Mouse (Mus musculus) limb, embryonic 14.5 days (tissue): ENCODE measurements around the gene Hao2. TPM values are rescaled to one million over a fixed set of nuclear protein-coding genes. Genes with fewer than 3 reads are reported as not detected.

Experiments used
- ATAC-seq: fragments of 200-750 bp; cut with Nextera tagmentation; 2 replicates; pipeline ENCODE4 v1.8.0; 2017; ENCODE audit warnings: low read depth, moderate number of reproducible peaks, moderate TSS enrichment; ENCODE audit not compliant: low FRiP score
- DNase-seq: peaks from one replicate; pipeline ENCODE4 v3.0.0-alpha.2; 2015; ENCODE audit warnings: low spot score
- H3K27ac ChIP-seq: fragments of 300-500 bp; sonication (generic); replicated peaks from 2 replicates; pipeline ENCODE4 v1.5.1; 2014; ENCODE audit warnings: low read depth, mild to moderate bottlenecking, low read length, moderate library complexity, mixed read lengths
- H3K27me3 ChIP-seq: fragments of 300-500 bp; sonication (generic); 2 replicates; pipeline ENCODE4 v1.6.1; 2014; ENCODE audit warnings: low read length, mixed read lengths; ENCODE audit not compliant: control insufficient read depth, insufficient read depth
- H3K36me3 ChIP-seq: fragments of 300-500 bp; sonication (generic); 2 replicates; pipeline ENCODE4 v1.6.1; 2014; ENCODE audit warnings: mild to moderate bottlenecking, low read length, moderate library complexity, mixed read lengths; ENCODE audit not compliant: control insufficient read depth, insufficient read depth
- H3K4me1 ChIP-seq: fragments of 300-500 bp; sonication (generic); 2 replicates; pipeline ENCODE4 v1.6.1; 2014; ENCODE audit warnings: antibody characterized with exemption, low read length, mixed read lengths; ENCODE audit not compliant: control insufficient read depth, insufficient read depth
- H3K4me2 ChIP-seq: fragments of 300-500 bp; sonication (generic); replicated peaks from 2 replicates; pipeline ENCODE4 v1.6.1; 2014; ENCODE audit warnings: low read depth, mild to moderate bottlenecking, low read length, moderate library complexity; ENCODE audit not compliant: severe bottlenecking
- H3K4me3 ChIP-seq: fragments of 300-500 bp; sonication (generic); replicated peaks from 2 replicates; pipeline ENCODE4 v1.5.1; 2014; ENCODE audit warnings: low read length
- H3K9ac ChIP-seq: fragments of 300-500 bp; sonication (generic); 2 replicates; pipeline ENCODE4 v1.6.1; 2014; ENCODE audit warnings: mild to moderate bottlenecking, low read depth, low read length, moderate library complexity; ENCODE audit not compliant: severe bottlenecking
- H3K9me3 ChIP-seq: fragments of 300-500 bp; sonication (generic); 2 replicates; pipeline ENCODE4 v1.6.1; 2016; ENCODE audit warnings: low read length; ENCODE audit not compliant: control insufficient read depth
- POLR2A ChIP-seq: fragments of 200-500 bp; IDR thresholded peaks from 2 replicates; pipeline ENCODE4 v1.8.0; 2012; ENCODE audit warnings: inconsistent platforms, mild to moderate bottlenecking, moderate library complexity, borderline replicate concordance; ENCODE audit not compliant: insufficient read depth, insufficient read length; ENCODE audit errors: extremely low read depth
- WGBS: fragments of 180-500 bp; shearing (Covaris S2); extraction: QIAGEN DNeasy Blood & Tissue Kit; methylation state at CpG from one replicate; pipeline ENCODE4 v1.1.7; 2014; 5-methylcytosine and 5-hydroxymethylcytosine counted together
- polyA plus RNA-seq, 2 experiments: library from polyadenylated mRNA; depleted of rRNA in 1 of 2; stranded (reverse) in 1 of 2; unstranded in 1 of 2; fragments of >200 nt; fragmentation: Nextera tagmentation in 1 of 2; extraction: Ambion mirVana in 1 of 2; gene quantifications; 2 replicates each; pipeline versions ENCODE4 v1.2.1 to v1.2.3; 2012 to 2014

The Hao2 gene
- polyA plus RNA-seq (2012; rRNA removed) (0.03 and 0.04 TPM in 2 replicates), polyA plus RNA-seq (2014; fragmentation: Nextera tagmentation; extraction: Ambion mirVana) (0.11 TPM in 1 of 2 replicates, not detected in the other)

- no peak within 1 kb of the TSS for H3K4me2 ChIP-seq
- TF ChIP-seq POLR2A = no peak
- no peak within 1 kb of the TSS for H3K9ac ChIP-seq
- ATAC-seq = no peak
- no peaks in the 10 kb centered on the region for H3K9me3 ChIP-seq
- no peak within 1 kb of the TSS for H3K27ac ChIP-seq
- H3K4me3 ChIP-seq = no peak within 1 kb of the TSS
- H3K27me3 ChIP-seq = no peaks in the 10 kb centered on the region
- DNase-seq = no peak
- 79% methylated on average over 3 of the region's 3 CpGs for WGBS
- H3K4me1 ChIP-seq = no peaks in the 10 kb centered on the region
- H3K36me3 ChIP-seq = no peaks in the 10 kb centered on the region
These were observed at the start of gene Hao2 for GRCm38 (mm10) chr3:98893057-98893772. Gene Hao2 (minus strand): TSS chr3:98893239.

- peaks cover 7% of the 10 kb centered on the region for H3K4me1 ChIP-seq
- H3K36me3 ChIP-seq = no peaks in the 10 kb centered on the region
- WGBS = 23% methylated on average over 10 of the region's 10 CpGs
- peak overlapping the region; percentile 29 for H3K4me3 ChIP-seq
- no peaks in the 10 kb centered on the region for H3K9me3 ChIP-seq
- peak overlapping the region; percentile 61 for H3K4me2 ChIP-seq
- H3K27ac ChIP-seq = no peak overlapping the region
- TF ChIP-seq POLR2A = no peak
- peak overlapping the region; percentile 28; the same call in 1 of the 2 replicates for H3K9ac ChIP-seq
- H3K27me3 ChIP-seq = no peaks in the 10 kb centered on the region
- DNase-seq (no peak), ATAC-seq (no peak)
These were observed 48.6 kb upstream of the Hao2 start for GRCm38 (mm10) chr3:98941601-98942000.

DNA sequence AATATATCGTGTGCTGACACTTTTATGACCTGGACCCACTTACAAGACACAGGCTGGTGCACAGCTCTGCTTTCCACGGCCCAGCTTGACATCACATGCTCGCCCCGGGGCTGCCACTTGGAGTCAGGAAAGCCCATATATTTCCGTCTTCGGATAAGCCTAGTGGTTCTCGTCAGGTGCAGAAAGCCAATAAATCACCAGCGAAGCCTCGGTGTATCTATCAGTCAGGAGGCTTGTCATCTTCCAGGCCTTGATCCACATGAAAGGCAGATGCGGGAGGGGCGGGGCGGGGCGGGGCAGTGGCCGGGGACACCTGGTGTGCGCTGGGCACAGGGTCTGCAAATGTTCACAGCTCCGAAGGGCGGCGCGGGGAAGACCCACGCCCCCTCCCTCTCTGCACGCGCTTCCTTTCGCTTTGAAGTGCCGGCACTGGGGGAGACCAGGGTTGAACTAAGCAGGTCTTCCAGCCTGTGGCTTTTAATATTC lies 48.1 kb upstream of the Hao2 start:
- Histone ChIP-seq H3K27ac (no peak overlapping the region), H3K4me2 (peak overlapping the region; percentile 61), H3K27me3 (no peaks in the 10 kb centered on the region), H3K36me3 (no peaks in the 10 kb centered on the region), H3K9me3 (no peaks in the 10 kb centered on the region), H3K9ac (peak overlapping the region; percentile 28; the same call in 1 of the 2 replicates), H3K4me1 (peaks cover 7% of the 10 kb centered on the region), H3K4me3 (peak overlapping the region; percentile 29)
- 1% methylated on average over 20 of the region's 24 CpGs for WGBS
- no peak for TF ChIP-seq POLR2A
- DNase-seq (no peak), ATAC-seq (no peak)

DNA sequence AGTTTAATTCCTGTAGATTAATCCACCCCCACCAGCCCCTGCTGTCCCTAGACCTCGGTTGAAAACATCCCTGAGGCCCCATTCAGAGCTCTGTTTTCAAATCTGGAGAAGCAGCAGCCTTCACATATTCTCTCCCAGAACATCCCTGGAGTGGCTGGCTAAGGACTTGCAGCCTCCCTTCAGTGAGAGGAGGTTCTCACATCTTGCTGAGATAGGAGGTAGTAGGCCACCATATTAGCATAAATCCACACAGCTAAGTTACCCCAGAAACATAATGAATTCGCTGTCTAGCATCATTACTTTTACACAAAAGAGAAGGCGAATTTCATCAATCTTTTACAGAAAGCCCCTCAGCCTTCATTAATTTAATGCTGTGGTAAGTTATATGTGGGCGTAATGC lies 47.2 kb upstream of the Hao2 start:
- Histone ChIP-seq H3K9ac (no peak overlapping the region), H3K4me2 (no peak overlapping the region), H3K4me3 (no peak overlapping the region), H3K27ac (no peak overlapping the region), H3K27me3 (no peaks in the 10 kb centered on the region), H3K36me3 (no peaks in the 10 kb centered on the region), H3K9me3 (no peaks in the 10 kb centered on the region), H3K4me1 (peaks cover 7% of the 10 kb centered on the region)
- DNase-seq (no peak), ATAC-seq (no peak)
- 69% methylated on average over 4 of the region's 4 CpGs for WGBS
- no peak for TF ChIP-seq POLR2A

DNA sequence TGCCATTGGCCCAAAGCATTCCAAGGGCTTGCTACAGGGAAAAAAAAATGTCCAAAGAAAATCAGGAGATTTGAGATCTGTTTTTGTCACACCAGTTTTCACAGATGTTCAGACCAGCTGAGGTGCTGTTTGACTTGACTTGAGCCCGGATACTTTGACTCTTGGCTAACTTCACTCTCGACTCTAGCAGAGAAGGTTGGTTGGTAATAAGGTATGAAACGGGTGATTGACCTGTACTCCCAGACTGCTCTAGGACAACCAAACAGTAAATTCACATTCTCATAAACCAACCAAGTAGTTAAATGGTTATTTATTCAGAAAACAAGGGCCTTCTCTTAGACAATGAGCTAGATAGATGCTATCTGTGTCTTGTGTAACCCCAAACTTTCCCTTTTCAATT lies 43.4 kb upstream of the Hao2 start:
- Histone ChIP-seq H3K36me3 (no peaks in the 10 kb centered on the region), H3K27ac (no peak overlapping the region), H3K4me2 (no peak overlapping the region), H3K9ac (no peak overlapping the region), H3K4me3 (no peak overlapping the region), H3K27me3 (no peaks in the 10 kb centered on the region), H3K9me3 (no peaks in the 10 kb centered on the region), H3K4me1 (peaks cover 3% of the 10 kb centered on the region)
- ATAC-seq (no peak), DNase-seq (no peak)
- WGBS = 91% methylated on average over 3 of the region's 3 CpGs
- no peak for TF ChIP-seq POLR2A

DNA sequence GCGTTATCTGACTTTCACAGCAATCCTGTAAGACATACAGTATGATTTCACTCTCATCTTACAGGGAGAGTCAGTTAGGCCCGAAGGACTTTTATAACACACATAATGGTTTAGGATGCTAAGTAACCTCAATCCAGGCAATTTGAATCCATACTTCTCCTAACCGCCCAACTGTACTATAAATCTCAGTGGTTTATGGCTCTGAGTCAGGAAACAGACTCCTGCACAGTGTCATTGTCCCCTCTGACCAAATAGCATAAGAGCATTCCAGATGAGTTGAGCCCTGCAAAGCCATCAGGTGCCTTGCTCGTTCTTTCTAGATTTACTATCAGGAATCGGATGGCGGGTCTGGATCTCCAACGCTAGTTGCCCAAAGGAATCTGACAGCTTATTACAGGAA lies 41.6 kb upstream of the Hao2 start:
- no peaks in the 10 kb centered on the region for H3K36me3 ChIP-seq
- ATAC-seq (no peak), DNase-seq (no peak)
- no peak overlapping the region for H3K4me3 ChIP-seq
- 43% methylated on average over 7 of the region's 7 CpGs for WGBS
- no peaks in the 10 kb centered on the region for H3K4me1 ChIP-seq
- H3K27ac ChIP-seq = no peak overlapping the region
- H3K9me3 ChIP-seq = no peaks in the 10 kb centered on the region
- H3K4me2 ChIP-seq = no peak overlapping the region
- no peak for TF ChIP-seq POLR2A
- H3K9ac ChIP-seq = no peak overlapping the region
- H3K27me3 ChIP-seq = no peaks in the 10 kb centered on the region
